Mouse (Mus musculus): Measurements from ENCODE around the gene Vash2. TPM values are rescaled to one million over a fixed set of nuclear protein-coding genes. Genes with fewer than 3 reads are reported as not detected.
A peak's percentile ranks its signal among the peaks of the same experiment; 100 is the strongest.

Gene Vash2
- polyA plus RNA-seq, 1 experiment from 2014 or later: 72.7 TPM

- peaks cover 12% of the 10 kb centered on the region; the same call in 1 of the 2 replicates for H3K36me3 ChIP-seq
- H3K9me3 ChIP-seq: peaks cover 6% of the 10 kb centered on the region; the same call in 1 of the 2 replicates
- no peak overlapping the region for H3K4me2 ChIP-seq (replicated peaks)
- H3K27ac ChIP-seq: no peak overlapping the region
- no peaks in the 10 kb centered on the region for H3K4me1 ChIP-seq
- ATAC-seq (ENCODE audit: low FRiP score, low read depth): no peak
- no peak overlapping the region for H3K9ac ChIP-seq
- WGBS: 78% methylated on average over 3 of the region's 3 CpGs
- H3K4me3 ChIP-seq: no peak overlapping the region
- no peaks in the 10 kb centered on the region for H3K27me3 ChIP-seq
These were observed 21.6 kb upstream of the Vash2 start for GRCm38 (mm10) chr1:191000686-191001085.

- Histone ChIP-seq H3K4me1 (no peaks in the 10 kb centered on the region), H3K27me3 (no peaks in the 10 kb centered on the region), H3K9me3 (peaks cover 6% of the 10 kb centered on the region; the same call in 1 of the 2 replicates), H3K27ac (no peak overlapping the region), H3K9ac (no peak overlapping the region), H3K4me2 (replicated peaks) (no peak overlapping the region), H3K36me3 (no peaks in the 10 kb centered on the region), H3K4me3 (no peak overlapping the region)
- no peak for ATAC-seq (ENCODE audit: low FRiP score, low read depth)
- 66% methylated on average over 1 of the region's 1 CpGs for WGBS
These were observed 18.9 kb upstream of the Vash2 start for GRCm38 (mm10) chr1:190998027-190998426.

GRCm38 (mm10) chr1:190996346-190996877 lies 17.3 kb upstream of the Vash2 start:
- no peak overlapping the region for H3K9ac ChIP-seq
- H3K9me3 ChIP-seq: peaks cover 6% of the 10 kb centered on the region; the same call in 1 of the 2 replicates
- no peaks in the 10 kb centered on the region for H3K36me3 ChIP-seq
- no peaks in the 10 kb centered on the region for H3K27me3 ChIP-seq
- H3K4me3 ChIP-seq: no peak overlapping the region
- 68% methylated on average over 6 of the region's 6 CpGs for WGBS
- no peak overlapping the region for H3K4me2 ChIP-seq (replicated peaks)
- ATAC-seq (ENCODE audit: low FRiP score, low read depth): no peak
- H3K4me1 ChIP-seq: no peaks in the 10 kb centered on the region
- H3K27ac ChIP-seq: no peak overlapping the region

DNA sequence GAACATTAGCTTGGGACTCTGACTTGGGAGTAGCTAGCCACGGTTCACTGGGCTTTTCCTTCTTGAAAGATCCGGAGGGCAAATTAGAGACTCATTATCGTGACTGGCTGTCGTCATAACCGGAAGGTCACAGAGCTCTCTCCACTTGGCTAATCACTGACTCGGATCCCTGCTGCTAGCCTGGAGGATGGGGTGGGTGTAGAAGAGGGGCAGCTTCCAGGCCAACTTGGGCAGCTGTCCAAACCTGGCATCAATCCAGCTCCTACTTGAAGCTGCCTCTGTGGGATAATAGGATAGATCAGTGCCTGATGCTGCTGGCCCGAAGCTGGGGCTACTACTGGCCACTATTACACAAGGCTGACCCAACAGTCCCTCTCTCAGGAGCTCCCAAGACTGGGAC lies 16.5 kb upstream of the Vash2 start:
- WGBS: 68% methylated on average over 7 of the region's 7 CpGs
- no peak overlapping the region for H3K4me2 ChIP-seq (replicated peaks)
- no peak overlapping the region for H3K27ac ChIP-seq
- no peaks in the 10 kb centered on the region for H3K27me3 ChIP-seq
- H3K4me1 ChIP-seq: no peaks in the 10 kb centered on the region
- H3K9me3 ChIP-seq: peaks cover 6% of the 10 kb centered on the region; the same call in 1 of the 2 replicates
- no peak overlapping the region for H3K4me3 ChIP-seq
- ATAC-seq (ENCODE audit: low FRiP score, low read depth): no peak
- no peaks in the 10 kb centered on the region for H3K36me3 ChIP-seq
- no peak overlapping the region for H3K9ac ChIP-seq

DNA sequence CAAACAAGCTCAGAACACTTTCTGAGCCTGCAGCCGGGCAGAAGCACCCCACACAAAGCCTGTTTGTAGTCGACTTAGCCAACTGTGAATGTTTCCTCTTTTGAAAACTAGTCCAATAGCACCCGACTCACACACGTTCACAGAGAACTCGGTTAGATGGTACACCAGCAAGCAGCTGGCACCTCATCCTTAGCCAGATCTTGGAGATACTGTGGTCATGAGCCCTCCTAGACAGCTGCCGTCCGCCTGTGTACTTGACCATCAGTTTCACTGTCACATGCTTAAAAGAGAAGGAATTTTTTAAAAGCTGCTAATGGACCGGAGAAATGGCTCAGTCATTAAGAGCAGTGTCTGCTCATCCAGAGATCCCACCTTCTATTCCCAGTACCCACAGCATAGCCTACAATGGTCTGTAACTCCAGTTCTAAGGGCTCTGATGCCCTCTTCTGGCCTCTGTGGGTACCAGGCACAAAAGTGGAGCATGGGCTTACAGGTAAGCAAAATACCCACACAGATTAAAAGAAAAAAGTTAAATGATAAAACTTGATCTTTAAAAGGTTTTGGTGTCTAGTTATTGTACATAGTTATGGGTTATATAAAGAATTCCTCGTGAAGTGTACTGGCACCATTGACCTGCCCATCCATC lies 10.5 kb upstream of the Vash2 start:
- Histone ChIP-seq H3K9ac (no peak overlapping the region), H3K36me3 (no peaks in the 10 kb centered on the region), H3K4me3 (no peak overlapping the region), H3K27me3 (no peaks in the 10 kb centered on the region), H3K9me3 (no peaks in the 10 kb centered on the region), H3K4me2 (replicated peaks) (no peak overlapping the region), H3K27ac (no peak overlapping the region), H3K4me1 (no peaks in the 10 kb centered on the region)
- no peak for ATAC-seq (ENCODE audit: low FRiP score, low read depth)
- 83% methylated on average over 9 of the region's 9 CpGs for WGBS

DNA sequence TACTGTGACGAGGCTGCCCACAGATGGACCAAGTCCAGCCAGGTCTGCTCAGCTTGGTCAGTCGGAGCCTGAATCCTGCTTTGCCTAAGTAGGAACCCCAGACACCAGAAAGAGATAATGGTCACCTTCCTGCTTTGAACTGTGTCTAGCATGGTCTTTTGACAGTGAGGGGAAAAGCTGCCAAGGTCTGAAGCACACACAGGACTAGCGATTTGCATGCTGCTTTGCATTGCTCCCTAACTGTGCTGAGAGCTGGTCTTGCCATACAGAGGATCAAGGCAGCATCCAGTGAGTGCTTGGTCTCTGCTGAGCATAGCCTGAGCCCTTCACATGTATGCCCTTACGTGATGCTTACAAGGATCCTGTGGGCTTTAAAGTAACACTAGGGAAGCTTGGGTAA lies 2.3 kb upstream of the Vash2 start:
- Histone ChIP-seq H3K9me3 (no peaks in the 10 kb centered on the region), H3K9ac (no peak overlapping the region), H3K4me3 (no peak overlapping the region), H3K36me3 (no peaks in the 10 kb centered on the region), H3K4me2 (replicated peaks) (no peak overlapping the region), H3K27ac (no peak overlapping the region), H3K27me3 (no peaks in the 10 kb centered on the region), H3K4me1 (peaks cover 16% of the 10 kb centered on the region)
- WGBS: 76% methylated on average over 4 of the region's 4 CpGs
- no peak for ATAC-seq (ENCODE audit: low FRiP score, low read depth)

- Histone ChIP-seq H3K27me3 (no peaks in the 10 kb centered on the region), H3K27ac (no peak overlapping the region), H3K4me3 (no peak overlapping the region), H3K36me3 (peaks cover 7% of the 10 kb centered on the region), H3K9me3 (no peaks in the 10 kb centered on the region), H3K4me2 (replicated peaks) (0 out of 2 replicates have a peak overlapping the region, but pooled peaks have one; percentile 32), H3K9ac (no peak overlapping the region), H3K4me1 (peaks cover 25% of the 10 kb centered on the region)
- ATAC-seq (ENCODE audit: low FRiP score, low read depth): no peak
- WGBS: 100% methylated on average over 1 of the region's 1 CpGs
These were observed 1.4 kb upstream of the Vash2 start for GRCm38 (mm10) chr1:190980470-190980869.

DNA sequence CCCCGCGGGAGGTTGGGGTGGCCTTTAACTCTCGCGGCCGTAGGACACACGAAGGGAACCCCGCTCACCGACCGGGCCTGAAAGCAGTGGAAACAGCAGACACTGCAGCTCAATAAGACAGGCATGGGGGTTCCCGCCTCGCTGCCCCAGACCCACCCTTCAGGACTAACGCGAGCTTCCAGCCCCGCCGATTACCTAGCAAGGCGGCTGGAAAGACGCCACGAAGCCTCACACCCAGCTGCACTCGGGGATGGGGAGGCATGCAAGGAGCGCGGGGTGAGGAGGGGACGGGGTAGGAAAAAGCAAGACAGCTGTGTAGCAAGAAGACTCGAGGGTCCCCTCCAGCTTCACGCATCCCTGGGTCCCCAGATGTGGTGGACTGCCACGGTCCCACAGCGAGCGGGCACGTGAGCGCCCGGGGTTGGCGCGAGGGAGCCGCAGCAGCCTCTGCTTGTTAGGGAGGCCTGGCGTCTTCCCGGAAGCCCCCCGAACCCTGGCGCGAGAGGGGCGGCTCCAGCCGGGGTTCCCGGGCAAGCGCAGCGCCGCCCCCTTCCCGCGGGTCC lies 504 bp downstream of the Vash2 start:
- Histone ChIP-seq H3K4me2 (replicated peaks) (peak overlapping the region; percentile 93), H3K4me1 (peaks cover 38% of the 10 kb centered on the region), H3K36me3 (peaks cover 25% of the 10 kb centered on the region), H3K9ac (peak overlapping the region; percentile 93), H3K9me3 (no peaks in the 10 kb centered on the region), H3K4me3 (peak overlapping the region; percentile 78), H3K27me3 (no peaks in the 10 kb centered on the region), H3K27ac (peak overlapping the region; percentile 96)
- WGBS: under 1% methylated on average over 39 of the region's 46 CpGs
- peak; percentile 82; the same call in 1 of the 2 replicates for ATAC-seq (ENCODE audit: low FRiP score, low read depth)

DNA sequence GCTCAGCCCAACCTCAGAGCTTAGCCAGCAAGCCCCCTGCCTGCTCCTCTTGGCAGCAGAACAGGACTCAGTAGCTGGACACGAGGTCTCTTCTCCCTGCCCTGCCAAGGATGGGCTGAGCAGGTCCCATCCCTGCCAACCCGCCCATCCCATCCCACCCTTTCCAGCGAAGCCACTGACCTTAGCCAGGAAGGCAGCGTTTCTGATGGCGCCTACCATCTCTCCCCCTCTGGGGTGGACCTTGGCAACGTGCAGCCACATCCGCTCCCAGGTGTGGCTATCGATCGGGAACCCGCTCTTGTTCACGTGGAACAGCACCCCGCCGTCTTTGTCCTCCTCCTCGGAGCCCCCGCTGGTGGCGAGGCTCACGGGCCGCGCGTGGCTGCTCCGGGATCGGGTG lies 1.1 kb downstream of the Vash2 start:
- WGBS: 0% methylated on average over 22 of the region's 22 CpGs
- H3K36me3 ChIP-seq: peaks cover 31% of the 10 kb centered on the region
- H3K4me2 ChIP-seq (replicated peaks): peak overlapping the region; percentile 93
- H3K27me3 ChIP-seq: no peaks in the 10 kb centered on the region
- H3K4me3 ChIP-seq: peak overlapping the region; percentile 78
- no peak for ATAC-seq (ENCODE audit: low FRiP score, low read depth)
- peak overlapping the region; percentile 96 for H3K27ac ChIP-seq
- peaks cover 42% of the 10 kb centered on the region for H3K4me1 ChIP-seq
- H3K9me3 ChIP-seq: no peaks in the 10 kb centered on the region
- peak overlapping the region; percentile 93 for H3K9ac ChIP-seq

- Histone ChIP-seq H3K4me2 (replicated peaks) (peak overlapping the region; percentile 93), H3K27ac (peak overlapping the region; percentile 4; the same call in 1 of the 2 replicates), H3K9me3 (no peaks in the 10 kb centered on the region), H3K9ac (peak overlapping the region; percentile 93), H3K36me3 (peaks cover 41% of the 10 kb centered on the region), H3K27me3 (no peaks in the 10 kb centered on the region), H3K4me1 (peaks cover 51% of the 10 kb centered on the region), H3K4me3 (peak overlapping the region; percentile 78)
- WGBS: 36% methylated on average over 11 of the region's 11 CpGs
- ATAC-seq (ENCODE audit: low FRiP score, low read depth): no peak
These were observed 2.1 kb downstream of the Vash2 start for GRCm38 (mm10) chr1:190976887-190977573.

GRCm38 (mm10) chr1:190974833-190975232 lies 4.3 kb downstream of the Vash2 start:
- no peak overlapping the region for H3K4me3 ChIP-seq
- H3K9ac ChIP-seq: no peak overlapping the region
- no peak overlapping the region for H3K4me2 ChIP-seq (replicated peaks)
- H3K36me3 ChIP-seq: peaks cover 63% of the 10 kb centered on the region
- WGBS: 77% methylated on average over 1 of the region's 1 CpGs
- no peak for ATAC-seq (ENCODE audit: low FRiP score, low read depth)
- H3K27me3 ChIP-seq: no peaks in the 10 kb centered on the region
- H3K9me3 ChIP-seq: no peaks in the 10 kb centered on the region
- peaks cover 51% of the 10 kb centered on the region for H3K4me1 ChIP-seq
- H3K27ac ChIP-seq: no peak overlapping the region

DNA sequence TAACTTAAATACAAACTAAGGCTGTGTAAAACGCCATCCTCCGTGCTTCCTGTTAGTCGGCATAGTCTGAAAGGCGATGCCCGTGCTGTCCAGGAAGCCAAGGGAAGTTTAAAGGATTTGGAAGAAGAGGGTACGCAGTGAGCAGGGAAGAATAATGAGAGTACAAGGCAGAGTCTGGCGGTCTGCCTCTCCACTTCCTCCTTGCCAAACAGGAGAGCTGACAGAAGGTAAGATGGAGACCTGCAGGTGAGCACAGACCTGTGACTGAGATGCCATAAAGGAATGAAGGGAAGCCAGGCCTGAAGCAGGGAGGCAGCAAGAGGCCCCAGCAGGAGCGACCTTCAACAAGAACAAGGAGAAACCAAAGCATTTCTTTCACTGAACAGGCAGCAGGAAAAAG lies 4.9 kb downstream of the Vash2 start:
- WGBS: 94% methylated on average over 8 of the region's 8 CpGs
- Histone ChIP-seq H3K27me3 (no peaks in the 10 kb centered on the region), H3K27ac (no peak overlapping the region), H3K4me2 (replicated peaks) (no peak overlapping the region), H3K4me3 (no peak overlapping the region), H3K9ac (no peak overlapping the region), H3K9me3 (no peaks in the 10 kb centered on the region), H3K4me1 (peaks cover 51% of the 10 kb centered on the region), H3K36me3 (peaks cover 69% of the 10 kb centered on the region)
- ATAC-seq (ENCODE audit: low FRiP score, low read depth): no peak

All from limb, embryonic 13.5 days (tissue).